Mouse (Mus musculus) ovary, postnatal 10 days (tissue): Measurements from ENCODE around the gene Ncoa6.
A peak's percentile ranks its signal among the peaks of the same experiment; 100 is the strongest.
"Not testable (repeated sequence)": the region's sequence is repeated elsewhere in the genome, so short reads cannot be mapped to it uniquely, and the experiment has no call there.

ENCODE experiments used
- DNase-seq: peaks from one replicate; pipeline ENCODE4 v3.0.0; 2022; ENCODE audit warnings: low spot score

Gene Ncoa6

DNA sequence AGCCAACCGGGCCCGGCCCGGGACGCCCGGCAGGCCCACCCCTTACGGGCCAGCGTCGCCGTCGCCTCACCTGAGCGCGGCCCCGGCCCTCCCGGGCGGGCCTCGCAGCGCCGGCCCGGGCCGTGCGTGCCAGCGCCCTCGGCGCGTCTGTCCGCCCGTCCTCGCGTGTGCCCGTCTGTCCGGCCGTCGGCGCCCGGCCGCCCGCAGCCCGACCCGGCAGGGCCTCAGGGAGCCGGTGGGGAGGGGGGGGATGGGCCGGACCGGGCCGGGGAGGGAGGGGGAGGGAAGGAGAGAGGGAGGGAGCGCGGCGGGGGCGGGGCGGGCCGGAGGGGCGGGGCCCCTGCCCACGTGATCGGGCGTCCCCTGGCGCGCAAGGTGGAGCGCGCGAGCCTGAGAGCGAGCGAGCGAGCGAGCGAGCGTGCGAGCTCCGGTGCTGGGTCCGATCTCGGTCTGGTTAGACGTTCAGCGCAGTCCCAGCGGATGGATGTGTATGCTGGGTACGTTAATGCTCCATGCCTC lies at the start of gene Ncoa6:
TSS of gene Ncoa6 (minus strand) at position 325 of the 519 bp plus-strand sequence.
- DNase-seq, result peak; percentile 32

DNA sequence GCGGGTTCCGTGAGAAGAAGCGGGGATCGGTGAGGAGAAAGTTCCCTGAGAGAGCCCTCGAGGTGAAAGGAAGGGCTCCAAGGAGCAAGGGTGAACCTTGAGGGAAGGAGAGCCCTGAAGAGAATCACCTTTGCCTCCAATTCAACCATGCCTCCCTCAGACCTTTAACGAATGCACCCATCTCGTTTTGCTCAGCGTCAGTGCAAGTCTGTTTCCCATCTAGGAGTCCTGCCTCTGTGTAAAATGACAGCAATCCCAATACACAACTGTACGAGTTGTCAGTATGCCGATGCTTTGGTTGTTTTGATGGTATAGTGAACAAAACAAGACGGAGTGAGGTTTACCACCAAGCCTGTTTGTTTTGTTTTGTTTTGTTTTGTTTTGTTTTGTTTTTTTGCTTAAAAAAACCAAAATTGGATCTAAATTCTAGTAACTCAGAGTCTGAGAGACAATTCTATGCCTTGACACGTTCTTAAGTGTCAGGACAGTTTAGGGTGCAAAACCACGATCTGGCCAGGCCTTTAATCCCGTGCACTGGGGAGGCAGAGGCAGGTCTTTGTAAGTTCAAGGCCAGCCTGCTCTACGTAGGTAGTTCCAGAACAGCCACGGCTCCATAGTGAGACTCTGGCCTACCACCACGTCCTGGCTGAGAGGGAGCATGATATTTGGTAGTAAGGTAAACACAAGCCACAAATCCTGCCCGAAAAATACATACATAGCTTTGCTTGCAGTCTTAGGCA lies 45.0 kb upstream of the Ncoa6 start:
- no peak for DNase-seq

DNA sequence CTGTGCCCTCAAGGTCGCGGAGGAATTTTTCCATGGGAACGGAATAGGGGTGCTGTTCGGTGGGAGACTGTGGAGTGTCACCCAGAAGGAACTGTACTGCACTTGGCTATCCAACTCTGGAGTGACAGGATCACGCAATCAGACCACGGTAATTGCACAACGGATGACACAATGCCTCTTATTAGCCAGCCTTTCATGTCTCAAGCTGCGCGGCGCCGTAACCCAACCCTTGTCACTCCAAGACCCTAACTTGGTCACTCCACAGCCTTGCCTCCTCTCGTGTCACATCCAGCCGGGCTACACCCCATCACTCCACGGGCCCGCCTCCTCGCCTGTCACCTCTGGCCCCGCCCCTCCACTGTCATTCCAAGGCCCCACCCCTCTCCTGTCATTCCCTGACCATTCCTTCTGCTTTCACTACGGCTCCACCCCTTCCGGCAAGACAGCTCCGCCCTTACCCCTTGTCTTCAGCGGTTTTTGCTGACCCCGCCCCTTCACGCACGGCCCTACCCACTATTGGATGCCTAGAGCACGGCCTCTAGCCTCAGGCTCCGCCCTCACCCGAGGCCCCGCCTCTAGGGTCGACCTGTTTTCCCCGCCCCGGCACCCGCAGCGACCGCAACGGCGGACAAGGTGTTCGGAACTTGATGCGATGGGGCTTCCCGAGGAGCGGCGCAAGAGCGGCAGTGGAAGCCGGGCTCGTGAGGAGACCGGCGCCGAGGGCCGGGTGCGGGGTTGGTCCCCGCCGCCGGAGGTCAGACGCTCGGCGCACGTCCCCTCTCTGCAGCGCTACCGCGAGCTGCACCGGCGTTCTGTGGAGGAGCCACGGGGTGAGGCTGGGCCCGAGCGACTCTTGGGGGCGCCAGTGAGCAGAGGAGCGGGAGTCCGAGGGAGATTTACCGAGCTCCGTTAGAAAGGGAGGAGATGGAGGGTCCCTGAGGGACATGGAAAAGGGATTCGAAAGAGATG lies 44.0 kb upstream of the Ncoa6 start, which contains the start of the genes Acss2 and Ggt7:
TSS of gene Acss2 (plus strand) at position 494 of the 969 bp plus-strand sequence.
TSS of gene Ggt7 (minus strand) at position 783 of the 969 bp plus-strand sequence.
- peak; percentile 88 for DNase-seq

DNA sequence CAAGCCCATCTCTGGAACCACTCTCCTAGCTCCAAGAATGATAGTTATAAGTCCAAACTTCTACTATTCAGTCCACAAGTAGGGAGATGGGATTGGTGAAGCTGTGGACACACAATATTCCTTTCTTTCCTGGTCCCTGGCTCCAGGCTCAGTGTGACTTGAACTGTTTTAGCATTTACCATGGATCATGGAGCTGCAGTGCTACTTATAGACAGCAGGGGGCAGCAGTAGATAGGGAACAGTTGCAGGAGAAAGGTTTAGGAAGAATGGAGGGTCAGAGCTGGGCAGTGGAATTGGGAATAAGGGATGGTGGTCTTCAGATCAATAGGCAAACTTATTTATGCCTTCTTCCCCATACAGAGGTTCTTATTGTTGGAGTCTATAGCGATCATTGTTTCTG lies 42.2 kb upstream of the Ncoa6 start:
- peak; percentile 30 for DNase-seq

DNA sequence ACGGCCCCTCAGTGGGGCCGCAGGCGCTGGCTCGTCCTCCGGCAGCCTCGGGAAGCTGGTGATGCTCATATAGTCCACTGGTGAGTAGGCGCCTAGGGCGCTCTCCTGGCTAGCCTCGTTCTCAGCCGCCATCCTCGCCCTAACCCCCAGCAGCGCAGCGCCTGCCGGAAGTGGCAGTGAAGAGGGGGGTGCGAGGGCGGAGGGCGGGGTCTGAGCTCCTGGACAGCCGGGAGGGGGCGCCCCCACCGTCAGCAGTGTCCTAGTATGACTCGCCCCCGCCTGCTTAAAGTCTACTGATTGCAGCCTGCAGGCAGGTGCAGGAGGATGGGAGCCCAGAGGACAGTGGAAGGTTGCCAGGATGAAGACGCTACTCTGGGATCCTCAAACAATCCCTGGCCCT lies 41.0 kb upstream of the Ncoa6 start:
- DNase-seq, result peak; percentile 38

DNA sequence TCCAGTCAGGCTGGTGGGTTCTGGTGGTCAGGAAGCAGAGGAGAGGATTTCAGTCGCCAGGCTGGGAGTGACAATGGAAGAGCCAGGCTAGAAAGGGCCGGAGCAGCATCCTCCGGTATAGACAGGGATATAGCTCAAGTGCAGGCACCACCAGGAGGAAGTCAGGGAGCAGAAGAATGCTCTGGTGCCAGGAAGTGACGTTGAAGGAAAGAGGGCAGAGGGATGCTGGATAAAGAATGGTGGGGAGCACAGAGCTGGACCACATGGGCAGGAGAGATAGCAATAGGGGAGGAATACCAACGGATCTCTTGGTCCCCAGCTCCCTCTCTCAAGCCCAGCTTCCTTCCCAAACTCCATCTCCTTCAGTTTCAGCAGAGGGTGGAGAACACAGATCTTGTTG lies 39.8 kb upstream of the Ncoa6 start:
- no peak for DNase-seq

DNA sequence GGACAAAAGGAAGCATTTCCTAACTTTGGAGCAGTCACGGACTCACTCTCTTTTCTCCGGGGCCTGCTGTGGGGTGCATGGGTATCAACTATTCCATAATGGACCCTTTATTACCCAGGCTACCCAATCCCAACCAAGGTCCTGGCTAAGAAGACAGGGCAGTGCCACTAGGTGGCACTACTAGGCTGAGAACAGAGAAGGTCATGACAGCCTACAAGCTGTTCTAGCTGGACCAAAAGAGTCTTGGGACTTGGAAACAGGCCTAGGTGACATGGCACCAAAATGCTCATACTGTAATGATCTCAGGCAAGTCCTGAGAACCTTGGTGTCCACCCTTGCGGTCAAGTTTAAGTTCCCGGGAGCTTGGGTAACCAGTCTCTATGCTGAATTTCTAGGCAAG lies 38.8 kb upstream of the Ncoa6 start:
- no peak for DNase-seq

DNA sequence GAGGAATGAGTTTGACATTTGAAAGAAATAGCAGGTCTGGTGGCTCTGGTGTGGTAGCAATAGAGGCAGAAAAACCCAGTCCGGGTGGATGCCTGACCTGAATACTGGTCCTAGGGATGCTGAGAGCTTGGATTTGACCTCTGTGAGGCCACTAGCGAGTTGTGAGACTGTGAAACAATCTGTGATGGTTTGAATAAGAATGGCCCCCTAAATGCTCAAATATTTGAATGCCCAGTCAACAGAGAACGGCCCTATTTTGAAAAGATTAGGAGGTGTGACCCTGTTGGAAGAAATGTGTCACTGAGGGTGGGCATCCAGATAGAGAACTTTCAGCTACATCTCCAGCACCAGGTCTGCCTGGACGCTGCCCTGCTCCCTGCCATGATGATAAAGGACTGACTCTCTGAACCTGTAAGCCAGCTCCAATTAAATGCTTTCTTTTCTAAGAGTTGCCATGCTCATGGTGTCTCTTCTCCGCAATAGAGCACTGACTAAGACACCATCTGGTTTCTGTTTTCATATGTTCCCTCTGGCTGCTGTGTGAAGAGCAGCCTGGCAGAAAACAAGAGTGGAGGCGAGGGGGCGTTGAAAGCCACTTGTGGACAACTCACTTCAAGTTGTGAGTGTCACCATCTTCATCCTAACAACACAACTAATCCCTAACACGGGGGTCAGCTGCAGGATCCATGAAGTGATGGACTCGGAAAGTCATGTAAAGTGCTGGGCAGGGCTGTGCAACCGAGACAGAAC lies 34.2 kb upstream of the Ncoa6 start:
- DNase-seq, result no peak

DNA sequence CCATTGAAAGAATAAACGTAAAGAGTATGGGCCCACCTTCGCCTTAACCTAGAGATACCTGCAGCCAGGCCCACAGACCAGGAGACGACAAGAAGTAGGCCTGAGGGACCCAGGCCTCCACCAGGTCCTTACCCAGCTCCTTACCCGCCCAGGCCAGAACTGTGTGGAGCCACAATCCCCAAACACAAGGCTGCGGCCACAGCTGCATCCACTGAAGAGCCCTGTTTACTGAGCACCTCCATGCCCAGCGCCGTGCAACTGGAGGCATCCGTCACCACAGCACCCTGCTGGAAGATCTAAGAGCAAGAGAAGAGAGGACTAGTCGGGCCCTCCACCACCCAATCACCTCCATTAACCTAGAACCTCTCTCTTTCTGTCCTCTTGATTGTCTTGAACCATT lies 32.1 kb upstream of the Ncoa6 start:
- no peak for DNase-seq

DNA sequence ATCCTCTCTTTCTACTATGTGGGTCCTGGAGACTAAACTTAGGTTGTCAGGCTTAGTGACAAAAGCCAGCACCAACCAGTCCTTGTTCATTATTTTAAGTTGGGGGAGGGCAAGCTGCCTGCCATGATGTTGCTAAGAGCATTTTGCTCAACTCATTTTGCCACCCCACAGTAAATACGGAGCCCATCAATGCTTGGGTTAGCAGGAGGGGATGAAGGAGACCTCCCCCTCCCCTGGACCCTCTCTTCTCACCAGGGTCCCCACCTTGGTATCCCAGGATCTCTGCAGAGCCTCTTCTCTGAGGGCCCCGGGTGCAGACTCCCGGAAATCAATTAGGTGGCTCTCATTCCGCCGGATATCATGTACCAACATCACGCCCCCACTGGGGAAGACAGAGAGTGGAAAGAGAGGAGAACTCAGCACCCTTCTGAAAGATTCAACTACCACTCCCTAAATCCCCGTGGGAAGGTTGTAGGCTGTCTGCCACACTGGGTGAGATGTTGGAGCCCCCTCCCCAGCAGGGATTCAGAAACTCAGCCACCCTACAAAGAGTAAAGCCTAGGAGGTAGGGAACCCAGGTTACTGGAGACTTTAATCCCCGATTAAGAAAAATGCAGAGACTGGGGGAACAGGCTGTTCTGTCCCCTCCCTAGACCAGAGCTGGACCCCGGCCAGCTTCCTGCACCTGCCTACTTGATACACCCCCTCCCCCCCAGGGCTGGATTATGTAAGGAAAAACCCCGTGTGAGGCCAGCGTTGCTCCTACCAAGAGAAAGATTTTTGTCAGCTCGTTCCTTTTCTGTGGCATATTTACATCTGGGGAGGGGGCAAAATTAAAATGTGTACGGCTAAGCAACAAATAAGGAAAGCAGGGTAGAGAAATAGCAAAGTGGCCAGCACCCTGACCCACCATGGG lies 31.0 kb upstream of the Ncoa6 start:
- no peak for DNase-seq

DNA sequence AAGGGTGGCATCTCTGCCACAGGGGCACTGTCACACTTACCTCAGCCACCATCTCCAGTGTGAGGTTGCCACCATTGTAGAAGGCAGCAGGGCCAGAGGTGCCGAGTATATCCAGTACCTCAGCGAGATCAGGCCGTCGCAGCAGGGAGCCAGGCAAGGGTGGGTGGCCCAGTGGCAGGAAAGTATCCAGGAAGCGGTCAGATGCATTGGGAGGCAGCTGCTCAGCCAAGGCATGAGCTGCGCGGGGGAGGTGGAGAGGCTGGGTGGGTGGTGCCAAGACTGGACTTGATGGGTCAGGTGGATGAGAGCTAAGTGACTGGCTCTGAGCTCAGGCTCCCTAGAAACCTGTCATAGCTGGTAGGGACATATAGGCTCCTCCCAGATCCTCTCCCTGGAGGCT lies 28.9 kb upstream of the Ncoa6 start:
- DNase-seq, result no peak

DNA sequence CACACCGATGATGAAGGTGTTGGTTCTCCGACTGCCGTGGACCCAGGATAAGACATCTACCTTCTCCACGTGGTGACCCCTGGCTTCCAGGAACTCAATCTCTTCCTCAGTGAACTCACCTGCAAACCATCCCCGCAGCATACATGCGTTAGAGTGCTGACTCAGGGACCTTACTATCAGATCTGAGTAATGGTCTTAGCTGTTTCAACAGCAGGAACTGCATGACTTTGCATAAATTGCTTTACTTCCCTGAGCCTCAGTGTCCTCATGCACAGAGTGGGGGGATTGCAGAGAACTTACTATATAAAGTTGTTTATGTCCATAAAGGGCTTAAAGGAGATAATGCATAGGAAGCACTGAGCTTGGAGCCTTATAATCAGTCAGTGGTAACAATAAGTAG lies 17.3 kb upstream of the Ncoa6 start:
- DNase-seq, result no peak

DNA sequence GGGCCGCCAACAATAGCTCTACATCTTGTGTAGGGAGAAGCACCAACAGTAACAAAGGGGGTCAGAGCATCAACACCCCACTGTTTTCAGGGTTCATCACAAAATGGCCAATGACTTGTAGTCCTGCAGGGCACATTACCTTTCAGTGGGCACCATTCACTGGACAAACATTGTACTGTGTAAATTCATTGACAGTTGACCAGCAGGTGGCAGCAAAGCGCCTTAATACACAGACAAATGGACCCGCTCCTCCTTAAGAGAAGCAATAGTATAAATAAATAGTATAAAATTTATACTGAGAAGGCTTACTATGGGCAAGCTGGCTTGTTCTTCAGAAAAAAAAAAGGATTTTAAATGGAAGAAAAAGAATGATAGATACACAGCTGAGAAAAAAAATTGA lies 8.3 kb upstream of the Ncoa6 start:
- no peak for DNase-seq

DNA sequence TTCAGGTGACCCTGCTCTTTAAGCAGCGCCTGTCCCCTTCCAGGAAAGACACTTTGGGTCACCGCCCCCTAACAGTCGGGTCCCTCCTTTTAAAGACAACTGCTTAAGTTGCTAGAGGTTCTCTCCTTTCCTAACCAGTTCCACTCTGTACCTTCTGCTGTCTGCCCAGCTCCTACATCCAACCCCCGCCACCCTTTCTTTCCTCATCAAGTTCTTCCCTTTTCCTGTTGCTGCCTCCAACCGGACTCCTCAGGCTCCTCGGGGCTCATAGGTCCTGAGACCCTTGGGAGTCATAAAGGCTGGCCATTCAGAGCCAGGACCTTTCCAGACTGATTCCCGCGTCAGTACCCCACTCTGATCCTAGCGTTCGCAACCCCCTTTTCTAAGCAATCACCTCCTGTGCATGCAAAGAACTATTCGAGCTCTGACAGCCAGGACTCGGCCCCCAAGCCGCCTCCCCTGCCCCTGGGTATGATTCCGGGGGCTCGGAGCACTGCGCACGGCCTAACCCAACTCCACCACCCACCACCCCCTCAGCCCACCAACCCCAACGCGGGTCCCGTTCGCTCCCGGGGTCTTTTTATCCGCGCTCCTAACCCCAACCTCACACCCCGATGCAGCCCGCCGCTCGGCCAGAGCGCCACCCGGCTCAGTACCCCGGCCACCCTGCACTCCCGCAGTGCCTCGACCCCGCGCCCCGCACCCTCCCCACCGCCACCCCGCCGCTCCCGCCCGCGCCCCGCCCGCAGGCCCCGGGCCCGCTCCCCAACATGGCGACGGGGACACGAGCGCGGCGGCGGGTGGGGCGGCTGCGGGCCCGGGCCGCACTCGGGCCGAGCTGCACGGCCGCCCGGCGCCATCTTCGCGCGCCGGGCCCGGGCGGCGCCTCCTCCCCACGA lies 774 bp downstream of the Ncoa6 start:
- DNase-seq, result peak; percentile 23

DNA sequence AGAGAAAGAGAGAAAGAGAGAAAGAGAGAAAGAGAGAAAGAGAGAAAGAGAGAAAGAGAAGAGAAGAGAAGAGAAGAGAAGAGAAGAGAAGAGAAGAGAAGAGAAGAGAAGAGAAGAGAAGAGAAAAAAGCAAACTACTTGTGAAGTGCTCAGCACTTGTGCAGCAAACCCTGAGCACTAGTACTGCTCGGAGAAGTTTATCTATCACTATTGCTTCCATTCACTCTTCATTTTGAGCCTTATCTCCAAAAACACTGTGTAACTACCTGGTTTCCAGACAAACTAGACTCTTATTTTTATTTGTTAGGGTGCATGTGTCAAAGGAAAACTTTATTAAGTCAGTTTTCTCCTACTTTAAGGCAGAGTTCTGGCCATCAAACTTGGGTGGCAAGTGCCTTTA lies 6.8 kb downstream of the Ncoa6 start:
- no peak for DNase-seq

DNA sequence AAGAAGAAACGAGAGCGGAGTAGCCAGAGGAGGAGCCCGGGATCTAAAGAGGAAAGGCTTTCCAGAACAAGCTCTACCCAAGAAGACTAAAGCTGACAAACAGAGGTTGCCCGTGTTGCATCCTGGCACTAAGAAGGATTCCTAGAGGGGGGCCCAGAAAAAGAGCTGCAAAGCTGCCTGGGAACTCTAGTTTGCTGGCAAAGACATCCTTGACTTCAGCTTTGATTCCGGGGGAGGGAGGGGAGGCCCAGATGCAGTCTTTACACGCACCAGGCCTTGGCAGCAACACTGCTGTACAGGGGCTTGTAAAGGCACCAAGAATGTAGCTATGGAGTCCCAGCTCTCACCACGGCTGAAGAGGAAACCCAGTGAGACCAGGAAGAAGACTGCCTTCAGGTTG lies 20.1 kb downstream of the Ncoa6 start:
- DNase-seq, result no peak

DNA sequence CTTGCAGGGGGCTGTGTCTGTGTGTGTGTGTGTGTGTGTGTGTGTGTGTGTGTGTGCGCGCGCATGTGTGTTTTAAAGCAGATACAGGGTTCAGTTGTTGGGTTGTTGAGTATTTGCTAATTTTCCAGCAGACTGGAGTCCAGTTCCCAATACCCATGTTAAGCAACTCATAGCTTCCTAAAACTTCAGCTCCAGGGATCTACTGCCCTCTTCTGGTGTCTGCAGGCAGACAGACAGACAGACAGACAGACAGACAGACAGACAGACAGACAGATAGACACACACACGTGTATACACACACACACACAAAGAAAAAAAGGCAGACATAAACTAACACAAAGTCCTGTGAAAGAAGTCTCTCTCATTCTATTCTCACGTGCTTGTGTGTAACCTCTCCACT lies 22.4 kb downstream of the Ncoa6 start:
- no peak for DNase-seq

DNA sequence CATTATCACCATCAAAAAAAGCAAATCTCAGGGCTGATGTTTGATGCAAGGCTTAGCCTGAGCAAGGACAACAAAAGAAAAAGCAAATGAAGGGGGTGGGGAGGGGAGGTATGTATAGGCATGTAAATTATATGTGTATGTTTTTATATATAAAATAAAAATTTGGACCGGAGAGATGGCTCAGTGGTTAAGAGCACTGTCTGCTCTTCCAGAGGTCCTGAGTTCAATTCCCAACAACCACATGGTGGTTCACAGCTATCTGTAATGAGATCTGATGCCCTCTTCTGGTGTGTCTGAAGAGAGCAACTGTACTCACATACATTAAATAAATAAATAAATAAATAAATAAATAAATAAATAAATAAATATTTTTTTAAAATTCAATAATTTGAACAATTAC lies 25.8 kb downstream of the Ncoa6 start:
- DNase-seq, result not testable (repeated sequence)

DNA sequence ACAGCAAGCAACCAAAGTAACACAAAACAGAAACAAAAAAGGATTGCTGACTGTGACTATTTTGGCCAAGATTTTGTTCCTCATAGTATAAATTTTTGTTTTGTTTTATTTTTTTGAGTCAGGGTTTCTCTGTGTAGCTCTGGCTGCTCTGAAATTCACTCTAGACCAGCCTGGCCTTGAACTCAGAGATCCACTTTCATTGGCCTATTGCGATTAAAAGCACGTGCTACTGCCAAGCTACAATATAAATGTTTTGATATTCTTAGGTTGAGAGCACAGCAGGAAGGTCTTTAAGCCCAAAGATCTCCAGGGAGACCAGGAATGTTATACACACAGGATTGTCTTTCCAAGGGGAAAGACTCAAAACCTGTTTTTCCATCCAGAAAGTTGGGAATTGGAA lies 30.2 kb downstream of the Ncoa6 start:
- DNase-seq, result no peak

DNA sequence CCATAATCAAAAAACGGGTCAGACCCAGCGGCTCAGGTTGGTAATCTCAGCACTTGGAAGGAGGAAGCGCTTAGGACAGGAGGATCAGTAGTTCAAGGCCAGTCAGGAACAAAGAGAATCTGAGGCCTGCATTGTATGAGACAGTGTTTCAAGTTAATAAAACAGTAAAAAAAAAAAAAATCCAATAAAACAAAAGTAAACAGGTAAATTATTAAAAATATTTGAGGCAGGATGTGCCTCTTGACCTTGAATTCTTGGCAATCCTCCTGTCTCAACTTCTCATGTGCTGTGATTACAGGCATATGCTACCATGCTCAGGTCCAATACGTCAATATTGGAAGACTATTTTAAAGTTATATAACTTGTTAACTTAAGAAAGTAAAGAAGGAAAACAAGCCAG lies 30.8 kb downstream of the Ncoa6 start:
- no peak for DNase-seq
